Mouse (Mus musculus) right cerebral cortex, postnatal 14 days (tissue): ENCODE data around the gene Dclk2.

ENCODE experiments used
- DNase-seq: peaks from one replicate; pipeline ENCODE4 v3.0.0; 2022

The Dclk2 gene

GRCm38 (mm10) chr3:86754595-86755557 is 165.8 kb downstream of the Dclk2 start:
- no peak for DNase-seq

GRCm38 (mm10) chr3:86754178-86754577 is 166.5 kb downstream of the Dclk2 start:
- DNase-seq: no peak

GRCm38 (mm10) chr3:86750652-86751051 is 170.0 kb downstream of the Dclk2 start:
- DNase-seq: no peak

- no peak for DNase-seq
Measured at GRCm38 (mm10) chr3:86745769-86746512, 174.7 kb downstream of the Dclk2 start.

- no peak for DNase-seq
Measured at GRCm38 (mm10) chr3:86745348-86745747, 175.3 kb downstream of the Dclk2 start.

- no peak for DNase-seq
Measured at GRCm38 (mm10) chr3:86739745-86740144, 180.9 kb downstream of the Dclk2 start.

- DNase-seq: no peak
Measured at GRCm38 (mm10) chr3:86738831-86739230, 181.8 kb downstream of the Dclk2 start.
